Comparison of ENCODE assay signal across 9 mouse cellular contexts in the genomic region with DNA sequence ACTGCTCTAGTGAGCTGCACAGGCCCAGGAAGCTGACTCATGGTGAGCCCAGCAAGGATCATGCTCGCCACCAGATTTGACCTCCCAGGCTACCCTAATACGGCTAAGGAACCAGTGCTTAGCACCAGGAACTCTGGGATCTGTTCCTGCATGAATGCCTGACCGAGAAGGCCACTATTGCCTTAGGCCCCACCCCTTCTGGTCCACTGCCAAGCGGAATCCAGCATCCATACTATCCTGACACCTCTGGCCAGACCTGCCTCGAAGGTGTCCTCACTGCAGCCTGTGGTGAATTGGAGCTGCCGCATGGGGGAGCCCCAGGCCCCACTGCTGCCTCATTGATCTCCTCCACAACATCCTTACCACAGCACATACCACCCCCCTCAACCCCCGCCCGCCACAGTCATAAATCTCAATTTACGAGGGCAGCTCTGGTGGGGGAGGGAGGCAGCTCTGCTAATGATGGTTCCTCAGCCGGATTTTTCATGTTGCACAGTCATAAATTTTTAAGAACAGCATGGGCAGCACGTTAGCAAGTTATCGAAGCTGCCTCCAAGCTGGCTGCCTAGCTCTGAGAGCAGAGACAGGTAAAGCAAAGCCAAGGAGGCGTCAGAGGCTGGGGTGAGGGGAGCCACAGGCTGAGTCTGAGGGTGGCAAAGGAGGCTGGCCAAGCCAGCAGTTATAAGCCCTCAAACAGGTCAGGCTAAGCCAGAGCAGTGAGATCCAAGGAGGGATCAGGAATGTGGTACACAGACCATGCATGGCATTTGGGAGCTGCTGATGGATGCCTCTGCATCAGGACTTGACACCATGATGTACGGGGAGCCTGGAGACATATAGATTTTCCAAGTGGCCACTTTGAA. TPM values are rescaled to one million over a fixed set of nuclear protein-coding genes. Genes with fewer than 3 reads are reported as not detected.
A peak's percentile ranks its signal among the peaks of the same experiment; 100 is the strongest.
DNase-seq lines count a peak whose midpoint lies in the region; ATAC-seq and TF ChIP-seq lines count a peak whose summit lies in the region.
"Had no signal": no experiment of that assay in that cellular context is flagged by ENCODE, and none has a peak within 500 bp of the region (broad histone marks: within the 10 kb centered on the region; RNA-seq: fewer than 3 reads in every experiment).

No protein-coding gene starts in this region.

- no peaks in the 10 kb centered on the region for H3K9me3 ChIP-seq in midbrain, embryonic 13.5 days
- H3K9me3 ChIP-seq in midbrain, embryonic 16.5 days (replicated peaks; ENCODE audit: control insufficient read depth, low read length, poor library complexity, severe bottlenecking): no peaks in the 10 kb centered on the region
- no peaks in the 10 kb centered on the region for H3K9me3 ChIP-seq in hindbrain, embryonic 13.5 days
- H3K9me3 ChIP-seq in limb, embryonic 13.5 days: no peaks in the 10 kb centered on the region
- H3K9me3 ChIP-seq in stomach, postnatal 0 days (ENCODE audit: control insufficient read depth, low read length): no peaks in the 10 kb centered on the region

- peaks cover 59% of the 10 kb centered on the region for H3K4me1 ChIP-seq in midbrain, embryonic 13.5 days (replicated peaks)
- peaks cover 27% of the 10 kb centered on the region for H3K4me1 ChIP-seq in midbrain, embryonic 16.5 days (ENCODE audit: control insufficient read depth, insufficient read depth, low read length)
- no peaks in the 10 kb centered on the region for H3K4me1 ChIP-seq in bone marrow, adult 2 months (ENCODE audit: control insufficient read depth, insufficient read depth, low read length)
- peaks cover 58% of the 10 kb centered on the region for H3K4me1 ChIP-seq in hindbrain, embryonic 13.5 days (replicated peaks)
- peaks cover 60% of the 10 kb centered on the region for H3K4me1 ChIP-seq in limb, embryonic 13.5 days
- H3K4me1 ChIP-seq in stomach, postnatal 0 days (replicated peaks; ENCODE audit: control insufficient read depth, insufficient read depth): no peaks in the 10 kb centered on the region

- TF ChIP-seq POLR2A in bone marrow, adult 2 months (IDR thresholded peaks at IDR 0.05; ENCODE audit: borderline replicate concordance, control insufficient read depth, low read depth, low read length): no peak

- no peaks in the 10 kb centered on the region for H3K36me3 ChIP-seq in midbrain, embryonic 13.5 days
- H3K36me3 ChIP-seq in midbrain, embryonic 16.5 days (ENCODE audit: control insufficient read depth, insufficient read depth, low read length): no peaks in the 10 kb centered on the region
- H3K36me3 ChIP-seq in hindbrain, embryonic 13.5 days: peaks cover 3% of the 10 kb centered on the region; the same call in 1 of the 2 replicates
- peaks cover 22% of the 10 kb centered on the region for H3K36me3 ChIP-seq in limb, embryonic 13.5 days
- H3K36me3 ChIP-seq in stomach, postnatal 0 days (ENCODE audit: control insufficient read depth, insufficient read depth, low read length): peaks cover 5% of the 10 kb centered on the region; the same call in 1 of the 2 replicates

- peak; percentile 54 for DNase-seq in stomach, postnatal 0 days (ENCODE audit: low spot score)
- no peak for DNase-seq in spleen, postnatal 14 days (ENCODE audit: low spot score in 2 of 2)

- peak overlapping the region; percentile 72 for H3K27ac ChIP-seq in midbrain, embryonic 13.5 days
- no peak overlapping the region for H3K27ac ChIP-seq in midbrain, embryonic 16.5 days (ENCODE audit: low read length)
- no peak overlapping the region for H3K27ac ChIP-seq in bone marrow, adult 2 months (ENCODE audit: control insufficient read depth, insufficient read depth, low read depth, low read length, poor library complexity)
- H3K27ac ChIP-seq in hindbrain, embryonic 13.5 days: peak overlapping the region; percentile 73
- peak overlapping the region; percentile 82 for H3K27ac ChIP-seq in limb, embryonic 13.5 days
- H3K27ac ChIP-seq in stomach, postnatal 0 days (replicated peaks): no peak overlapping the region

- 0 out of 2 replicates have a peak overlapping the region, but pooled peaks have one; percentile 16 for H3K9ac ChIP-seq in midbrain, embryonic 13.5 days (replicated peaks)
- H3K9ac ChIP-seq in midbrain, embryonic 16.5 days (ENCODE audit: low read depth, low read length): no peak overlapping the region
- no peak overlapping the region for H3K9ac ChIP-seq in hindbrain, embryonic 13.5 days
- H3K9ac ChIP-seq in limb, embryonic 13.5 days: no peak overlapping the region
- H3K9ac ChIP-seq in stomach, postnatal 0 days (ENCODE audit: low read length): no peak overlapping the region

- no peak for TF ChIP-seq EP300 in stomach, postnatal 0 days (optimal IDR thresholded peaks at IDR 0.05)

- no peaks in the 10 kb centered on the region for H3K27me3 ChIP-seq in midbrain, embryonic 13.5 days
- H3K27me3 ChIP-seq in midbrain, embryonic 16.5 days (ENCODE audit: control insufficient read depth, insufficient read depth, low read depth, low read length): no peaks in the 10 kb centered on the region
- H3K27me3 ChIP-seq in hindbrain, embryonic 13.5 days: no peaks in the 10 kb centered on the region
- H3K27me3 ChIP-seq in limb, embryonic 13.5 days: no peaks in the 10 kb centered on the region
- no peaks in the 10 kb centered on the region for H3K27me3 ChIP-seq in stomach, postnatal 0 days (ENCODE audit: control insufficient read depth, insufficient read depth, low read length)

- no peak for ATAC-seq in midbrain, embryonic 13.5 days
- ATAC-seq in midbrain, embryonic 16.5 days: no peak
- peak; percentile 27 for ATAC-seq in hindbrain, embryonic 13.5 days (ENCODE audit: low FRiP score)
- ATAC-seq in limb, embryonic 13.5 days (ENCODE audit: low FRiP score, low read depth): peak; percentile 84
- ATAC-seq in stomach, postnatal 0 days (ENCODE audit: low FRiP score, low TSS enrichment): peak; percentile 48
- ATAC-seq in inflammation-experienced regulatory T-cells, adult 6 months: no peak

- no peak overlapping the region for H3K4me3 ChIP-seq in midbrain, embryonic 13.5 days (replicated peaks)
- no peak overlapping the region for H3K4me3 ChIP-seq in midbrain, embryonic 16.5 days (ENCODE audit: low read depth, low read length)
- H3K4me3 ChIP-seq in bone marrow, adult 2 months (replicated peaks; ENCODE audit: control insufficient read depth, low read depth, low read length): no peak overlapping the region
- no peak overlapping the region for H3K4me3 ChIP-seq in hindbrain, embryonic 13.5 days
- no peak overlapping the region for H3K4me3 ChIP-seq in limb, embryonic 13.5 days
- no peak overlapping the region for H3K4me3 ChIP-seq in stomach, postnatal 0 days (ENCODE audit: low read depth, low read length)
- H3K4me3 ChIP-seq: myocyte had no signal

- 58% methylated on average over 14 of the region's 14 CpGs for WGBS in midbrain, embryonic 13.5 days
- WGBS in midbrain, embryonic 16.5 days: 48% methylated on average over 14 of the region's 14 CpGs
- WGBS in bone marrow, adult 2 months: 53% methylated on average over 14 of the region's 14 CpGs
- 47% methylated on average over 14 of the region's 14 CpGs for WGBS in hindbrain, embryonic 13.5 days
- 8% methylated on average over 14 of the region's 14 CpGs for WGBS in limb, embryonic 13.5 days
- WGBS in stomach, postnatal 0 days: 41% methylated on average over 14 of the region's 14 CpGs

- H3K4me2 ChIP-seq in midbrain, embryonic 13.5 days (replicated peaks): no peak overlapping the region
- no peak overlapping the region for H3K4me2 ChIP-seq in midbrain, embryonic 16.5 days (ENCODE audit: low read length)
- H3K4me2 ChIP-seq in hindbrain, embryonic 13.5 days: no peak overlapping the region
- H3K4me2 ChIP-seq in limb, embryonic 13.5 days (replicated peaks): peak overlapping the region; percentile 19
- no peak overlapping the region for H3K4me2 ChIP-seq in stomach, postnatal 0 days (replicated peaks; ENCODE audit: low read depth)

- peak; percentile 31; the same call in 1 of the 2 replicates for TF ChIP-seq CTCF in bone marrow, adult 2 months (IDR thresholded peaks at IDR 0.05; ENCODE audit: control insufficient read depth, insufficient read depth, low read length)
- peak; percentile 64 for TF ChIP-seq CTCF in stomach, postnatal 0 days (IDR thresholded peaks at IDR 0.05; ENCODE audit: low read depth)

RNA-seq across cellular contexts. Expression of a gene that starts 23.3 kb away (rescaled TPM):
- polyA plus RNA-seq in midbrain, embryonic 13.5 days (2015; fragmentation: Nextera tagmentation; extraction: Ambion mirVana): 77.8 and 78.2 TPM in 2 replicates
- 81.9 and 83.3 TPM in 2 replicates for polyA plus RNA-seq in midbrain, embryonic 16.5 days (2015; fragmentation: Nextera tagmentation; extraction: Ambion mirVana)
- polyA plus RNA-seq in bone marrow, adult 2 months (2011; ENCODE audit: insufficient read depth, insufficient read length, low replicate concordance, missing spikeins): 18.0 and 29.7 TPM in 2 replicates
- 74.9 and 76.6 TPM in 2 replicates for polyA plus RNA-seq in hindbrain, embryonic 13.5 days (2015; fragmentation: Nextera tagmentation; extraction: Ambion mirVana)
- polyA plus RNA-seq in limb, embryonic 13.5 days (2015; fragmentation: Nextera tagmentation; extraction: Ambion mirVana): 78.2 and 80.5 TPM in 2 replicates
- 27.5 and 27.8 TPM in 2 replicates for polyA plus RNA-seq in stomach, postnatal 0 days (2015; fragmentation: Nextera tagmentation; extraction: Ambion mirVana)
- 10 to 100 TPM; 19.5 to 27.7 (median 21.6) TPM for polyA plus RNA-seq in inflammation-experienced regulatory T-cells, adult 6 months (2017; shearing (Covaris generic))

Comparison
In these comparisons a context has a peak if more than half of its experiments do, and no peak if none do; other contexts are left out.
1. H3K27ac ChIP-seq: peak in midbrain, embryonic 13.5 days (single experiment), hindbrain, embryonic 13.5 days (single experiment) and limb, embryonic 13.5 days (single experiment); none in midbrain, embryonic 16.5 days (single experiment), bone marrow, adult 2 months (single experiment) and stomach, postnatal 0 days (single experiment).
2. ATAC-seq: peak in hindbrain, embryonic 13.5 days (single experiment), limb, embryonic 13.5 days (single experiment) and stomach, postnatal 0 days (single experiment); none in midbrain, embryonic 13.5 days (single experiment), midbrain, embryonic 16.5 days (single experiment) and inflammation-experienced regulatory T-cells, adult 6 months (single experiment).